Mouse (Mus musculus) cerebellum, adult (tissue): Measurements from ENCODE around the gene Ceacam18.
A peak's percentile ranks its signal among the peaks of the same experiment; 100 is the strongest.
"Not testable (repeated sequence)": the region's sequence is repeated elsewhere in the genome, so short reads cannot be mapped to it uniquely, and the experiment has no call there.

Experiments
- ATAC-seq: cut with Nextera tagmentation; 2 replicates; pipeline ENCODE4 v1.9.2; 2017; ENCODE audit warnings: mild to moderate bottlenecking, moderate library complexity, mixed read lengths; ENCODE audit not compliant: insufficient number of reproducible peaks, low FRiP score, low TSS enrichment

The Ceacam18 gene

DNA sequence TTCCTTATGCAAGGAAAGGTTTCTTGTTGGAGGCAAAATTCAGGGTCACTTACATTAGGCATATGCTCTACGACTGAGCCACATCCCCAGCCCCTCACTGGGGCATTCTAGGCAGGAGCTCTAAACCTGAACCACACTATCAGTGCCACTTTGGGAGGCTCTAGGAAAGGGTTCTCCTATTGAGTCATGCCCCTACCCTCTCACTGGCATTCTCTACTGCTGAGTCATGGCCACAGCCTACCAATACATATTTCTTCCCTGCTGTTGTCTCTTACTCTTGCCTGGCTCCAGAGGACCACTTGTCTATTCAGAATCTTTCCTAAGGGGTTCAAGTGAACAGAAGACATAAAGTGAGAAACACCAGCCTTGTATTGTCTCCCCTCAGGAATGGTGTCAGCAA is 28.3 kb downstream of the Ceacam18 start:
- no peak for ATAC-seq

DNA sequence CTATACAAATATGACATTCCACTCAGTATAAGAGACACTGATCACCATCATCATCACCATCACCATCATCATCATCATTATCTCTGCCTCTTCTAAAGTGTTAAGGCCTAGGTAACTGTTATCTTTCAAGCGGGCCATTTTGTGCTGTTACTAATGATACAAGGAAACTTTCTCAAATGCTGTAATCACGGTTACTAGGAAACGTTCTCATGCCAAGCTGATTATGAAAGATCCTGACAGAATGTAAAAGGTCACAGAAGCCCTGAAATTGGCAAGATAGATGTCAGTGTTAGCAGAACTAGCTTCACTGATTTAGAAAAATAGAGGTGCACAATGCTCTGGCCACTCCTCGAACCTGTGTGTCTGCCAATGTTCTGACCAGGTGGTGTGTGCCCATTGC is 32.7 kb downstream of the Ceacam18 start:
- ATAC-seq: not testable (repeated sequence)

DNA sequence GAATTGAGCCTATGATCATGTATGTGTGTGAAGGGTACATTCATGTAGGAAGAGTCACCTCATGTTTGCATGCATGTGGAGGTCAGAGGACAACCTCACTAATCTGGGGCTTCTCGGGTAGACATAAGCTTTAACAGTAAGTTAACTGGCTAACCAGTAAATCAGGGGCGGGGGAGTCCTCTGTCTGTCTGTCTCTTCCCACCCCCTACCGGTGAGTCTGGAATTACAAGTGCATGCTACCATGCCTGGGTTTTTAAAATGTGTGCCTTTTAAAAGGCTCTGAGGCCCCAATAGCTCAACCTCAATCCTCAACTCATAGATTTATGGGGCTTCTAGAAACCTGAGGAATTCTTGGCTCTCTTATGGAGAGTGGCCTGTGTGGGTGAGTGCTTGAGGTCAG is 34.1 kb downstream of the Ceacam18 start:
- no peak for ATAC-seq

DNA sequence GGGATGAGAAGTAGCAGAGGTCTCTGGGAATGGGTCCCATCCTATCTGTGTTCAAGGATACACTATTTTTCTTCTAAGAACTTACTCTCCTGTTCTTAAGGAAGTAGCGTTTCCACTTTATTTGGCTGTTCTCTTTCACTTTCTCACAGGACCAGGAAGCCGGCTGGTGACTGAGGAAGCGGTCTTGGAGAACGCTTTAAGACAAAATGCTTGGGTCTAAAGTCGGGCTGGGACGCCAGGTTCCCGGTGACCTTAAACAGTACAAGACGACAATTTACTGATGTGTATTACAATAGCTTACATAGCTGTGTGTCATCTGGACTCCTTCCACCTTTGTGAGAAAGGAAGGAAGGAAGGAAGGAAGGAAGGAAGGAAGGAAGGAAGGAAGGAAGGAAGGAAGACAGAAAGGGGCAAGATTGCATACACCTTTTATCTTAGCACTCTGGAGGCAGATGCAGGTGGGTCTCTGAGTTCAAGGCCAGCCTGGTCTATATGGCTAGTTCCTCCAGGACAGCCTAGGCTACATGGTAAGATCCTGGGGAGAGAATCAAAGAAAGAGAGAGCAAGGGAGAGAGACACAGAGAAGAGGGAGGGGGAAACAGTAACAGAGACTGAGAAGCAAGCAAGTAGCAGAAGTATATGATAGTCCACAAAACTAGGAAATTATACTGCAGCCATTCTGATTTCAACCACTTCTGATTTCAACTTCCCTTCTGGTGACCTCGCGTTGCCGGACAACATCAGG is 36.7 kb downstream of the Ceacam18 start:
- ATAC-seq: 0 out of 2 replicates have a peak, but pooled peaks have one; percentile 5

DNA sequence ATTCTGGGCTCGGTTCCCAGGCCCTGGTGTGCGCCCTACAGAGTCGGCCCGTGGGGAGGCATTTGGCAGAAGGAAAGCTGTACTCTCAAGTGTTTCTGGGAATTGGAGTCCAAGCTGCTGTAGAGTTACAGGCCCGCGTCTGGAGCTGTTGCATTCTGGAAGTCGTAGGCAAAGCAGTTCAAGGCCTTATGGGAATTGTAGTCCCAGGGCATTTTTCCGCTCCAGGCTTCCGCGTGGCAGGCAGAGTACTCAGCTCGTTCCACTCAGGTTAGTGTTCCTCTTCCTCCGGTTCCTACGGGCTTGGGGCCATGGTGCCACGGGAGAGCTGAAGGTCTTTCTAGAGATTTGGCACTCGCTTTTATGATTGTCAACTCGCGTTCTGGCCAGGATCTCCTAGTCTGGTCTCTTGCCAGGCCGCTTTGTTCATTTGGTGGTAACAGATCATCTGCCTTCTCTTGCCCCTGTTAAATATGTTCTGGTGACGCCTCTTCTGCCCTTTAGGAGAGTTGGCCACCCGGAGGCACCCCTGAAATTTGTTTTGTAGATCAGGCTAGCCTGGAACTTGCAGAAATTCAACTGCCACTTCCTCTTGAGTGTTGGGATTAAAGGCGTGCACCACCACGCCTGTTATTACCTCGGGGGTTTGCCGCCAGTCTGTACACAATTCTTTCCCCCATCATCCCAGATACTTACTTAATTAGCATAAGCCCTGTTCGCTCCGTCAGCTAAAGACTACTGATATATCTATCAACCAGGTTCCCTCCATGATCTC is 37.5 kb downstream of the Ceacam18 start, which contains the start of gene Ctu1:
Gene Ctu1, plus strand, starts transcription at position 208 of the 772 bp plus-strand sequence.
- peak; percentile 97 for ATAC-seq

DNA sequence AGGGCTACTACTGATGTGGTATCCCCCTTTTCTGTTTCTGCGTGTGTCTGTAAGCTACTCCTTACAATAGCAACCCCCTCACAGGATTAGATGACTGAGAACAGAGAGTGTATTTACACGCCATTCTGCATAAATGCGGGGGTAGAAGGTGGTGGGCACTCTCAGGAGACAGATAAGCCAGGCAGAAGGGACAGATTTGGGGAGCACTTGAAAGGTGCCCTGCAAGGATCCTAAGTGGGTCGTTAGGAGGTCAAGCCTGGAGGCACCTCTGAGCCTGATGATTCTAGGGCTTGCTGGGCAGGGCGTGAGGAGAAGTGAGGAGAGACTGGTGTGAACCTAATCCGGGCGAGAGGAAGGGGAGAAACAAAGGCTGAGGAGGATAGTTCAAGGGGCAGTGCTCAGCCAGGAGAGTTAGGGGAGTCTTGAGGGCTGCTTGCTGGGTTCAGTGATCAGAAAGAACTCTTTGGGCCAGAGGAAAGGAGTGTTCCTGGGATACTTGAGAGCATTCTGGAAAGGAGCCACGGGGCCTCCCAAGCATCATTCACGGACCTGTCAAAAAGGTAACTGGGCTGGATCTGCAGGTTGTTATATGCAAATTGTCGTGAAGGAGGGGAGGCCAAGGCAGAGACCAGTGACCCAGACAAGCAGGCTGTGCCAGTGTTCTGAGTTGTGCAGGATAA is 38.2 kb downstream of the Ceacam18 start:
- ATAC-seq: no peak

DNA sequence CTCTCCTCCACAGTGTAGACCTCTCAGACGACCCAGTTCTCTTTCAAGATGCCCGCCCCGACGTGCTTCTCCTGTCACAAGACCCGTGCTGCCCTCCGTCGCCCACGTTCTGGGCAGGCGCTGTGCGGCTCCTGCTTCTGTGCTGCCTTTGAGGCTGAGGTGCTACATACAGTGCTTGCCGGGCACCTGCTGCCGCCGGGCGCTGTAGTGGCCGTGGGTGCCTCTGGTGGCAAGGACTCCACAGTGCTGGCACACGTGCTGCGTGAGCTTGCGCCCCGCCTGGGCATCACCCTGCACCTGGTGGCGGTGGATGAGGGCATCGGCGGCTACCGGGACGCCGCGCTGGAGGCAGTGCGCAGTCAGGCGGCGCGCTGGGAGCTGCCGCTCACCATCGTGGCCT is 40.6 kb downstream of the Ceacam18 start:
- no peak for ATAC-seq

DNA sequence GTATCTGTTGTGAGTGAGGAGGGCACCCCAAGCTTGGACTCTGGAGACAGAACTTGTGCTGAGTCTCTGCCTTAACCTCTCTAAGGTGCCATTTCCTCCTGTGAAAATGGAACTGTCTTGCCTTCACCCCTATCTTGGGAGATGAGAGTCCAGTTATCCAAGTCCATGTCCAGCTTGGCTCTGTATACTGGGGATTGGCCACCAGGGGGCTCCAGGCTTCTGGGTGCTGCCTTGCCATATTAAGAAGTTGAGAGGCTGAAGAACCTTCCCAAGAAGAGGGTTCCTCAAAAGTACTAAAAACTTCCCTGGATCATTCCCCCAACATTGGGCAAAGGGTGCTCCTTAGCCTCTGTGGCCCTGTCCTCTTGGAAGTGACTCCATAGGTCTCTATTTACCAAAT is 44.0 kb downstream of the Ceacam18 start:
- ATAC-seq: no peak

DNA sequence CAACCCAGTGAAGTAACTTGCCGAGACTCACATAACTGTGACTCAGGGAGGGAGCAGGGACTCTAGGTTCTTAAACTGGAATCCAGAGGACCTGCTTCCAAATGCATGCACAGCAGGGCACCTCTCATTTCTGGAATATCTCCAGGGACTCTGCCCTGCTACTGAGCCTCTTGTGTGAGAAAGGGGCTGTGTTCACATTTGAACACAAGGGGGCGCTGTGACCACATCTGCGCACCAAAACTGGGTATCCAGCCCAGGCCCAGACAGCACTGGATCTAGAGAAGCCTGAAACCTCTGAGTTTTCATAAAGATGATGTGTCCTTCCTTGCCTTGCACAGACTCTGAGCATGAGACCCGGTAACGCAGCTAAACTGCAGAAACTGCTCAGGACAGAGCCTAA is 46.5 kb downstream of the Ceacam18 start:
- no peak for ATAC-seq

DNA sequence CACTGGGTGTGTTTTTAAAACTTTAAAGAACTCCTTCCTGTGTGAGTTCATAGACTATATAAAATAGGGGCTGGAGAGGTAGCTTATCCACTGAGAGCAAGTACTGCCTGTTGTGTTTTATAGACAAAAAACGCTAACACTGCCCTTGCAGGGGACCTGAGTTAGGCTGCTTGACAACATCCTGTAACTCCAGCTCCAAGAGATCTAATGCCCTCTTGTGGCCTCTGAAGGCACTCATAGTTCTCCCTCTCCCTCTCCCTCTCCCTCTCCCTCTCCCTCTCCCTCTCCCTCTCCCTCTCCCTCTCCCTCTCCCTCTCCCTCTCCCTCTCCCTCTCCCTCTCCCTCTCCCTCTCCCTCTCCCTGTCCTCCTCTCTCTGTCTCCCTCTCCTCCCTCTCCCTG is 48.0 kb downstream of the Ceacam18 start:
- ATAC-seq: not testable (repeated sequence)

DNA sequence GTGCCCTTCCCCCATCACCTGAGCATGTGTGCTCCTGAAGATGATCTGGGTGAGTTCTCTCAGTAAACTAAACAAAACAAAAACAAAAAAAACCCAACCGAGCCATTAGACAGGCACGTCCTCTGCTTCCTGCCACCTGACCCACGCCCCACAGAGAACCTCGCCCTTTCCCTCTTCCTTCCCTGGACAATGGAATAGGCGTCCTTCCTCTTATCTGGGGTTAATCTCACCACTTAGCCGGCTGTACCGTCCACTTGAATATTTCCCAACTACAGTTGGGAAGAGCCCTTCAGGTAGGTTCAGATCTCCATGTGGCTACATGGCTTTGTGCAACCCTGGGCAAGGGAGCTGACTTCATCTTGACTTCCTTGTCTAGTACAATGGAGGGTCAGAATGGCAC is 50.6 kb downstream of the Ceacam18 start:
- no peak for ATAC-seq

DNA sequence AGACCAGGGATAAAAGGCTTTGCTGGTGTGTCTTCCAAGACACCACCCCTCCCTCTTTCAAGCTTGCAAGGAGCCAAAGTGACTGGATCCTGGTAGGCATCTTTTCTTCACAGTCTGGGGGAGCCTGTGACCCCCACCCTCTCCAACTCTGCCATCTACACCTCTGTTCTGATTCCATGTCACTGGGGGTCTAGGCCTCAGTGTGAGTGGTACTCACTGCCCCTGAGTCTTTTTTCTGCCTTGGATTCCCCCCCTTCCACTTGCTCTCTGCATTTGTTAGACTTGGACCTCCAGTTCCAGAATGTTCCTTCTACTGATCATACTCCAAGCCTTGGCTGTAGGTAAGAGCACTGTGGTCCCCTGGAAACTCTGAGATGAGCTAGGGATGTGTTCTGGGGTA is 55.6 kb downstream of the Ceacam18 start, which contains the start of gene Klk14:
Gene Klk14, plus strand, starts transcription at position 301 of the 400 bp plus-strand sequence.
- no peak for ATAC-seq
